Mouse (Mus musculus) right cerebral cortex, adult 2 months (tissue): ENCODE measurements around the gene Rplp2.
"Not testable (repeated sequence)": the region's sequence is repeated elsewhere in the genome, so short reads cannot be mapped to it uniquely, and the experiment has no call there.

Experiments used
- DNase-seq, 2 experiments: peaks; one replicate each; pipeline ENCODE4 v3.0.0; 2021 to 2022; ENCODE audit warnings: low spot score in 2 of 2

Rplp2 gene

DNA sequence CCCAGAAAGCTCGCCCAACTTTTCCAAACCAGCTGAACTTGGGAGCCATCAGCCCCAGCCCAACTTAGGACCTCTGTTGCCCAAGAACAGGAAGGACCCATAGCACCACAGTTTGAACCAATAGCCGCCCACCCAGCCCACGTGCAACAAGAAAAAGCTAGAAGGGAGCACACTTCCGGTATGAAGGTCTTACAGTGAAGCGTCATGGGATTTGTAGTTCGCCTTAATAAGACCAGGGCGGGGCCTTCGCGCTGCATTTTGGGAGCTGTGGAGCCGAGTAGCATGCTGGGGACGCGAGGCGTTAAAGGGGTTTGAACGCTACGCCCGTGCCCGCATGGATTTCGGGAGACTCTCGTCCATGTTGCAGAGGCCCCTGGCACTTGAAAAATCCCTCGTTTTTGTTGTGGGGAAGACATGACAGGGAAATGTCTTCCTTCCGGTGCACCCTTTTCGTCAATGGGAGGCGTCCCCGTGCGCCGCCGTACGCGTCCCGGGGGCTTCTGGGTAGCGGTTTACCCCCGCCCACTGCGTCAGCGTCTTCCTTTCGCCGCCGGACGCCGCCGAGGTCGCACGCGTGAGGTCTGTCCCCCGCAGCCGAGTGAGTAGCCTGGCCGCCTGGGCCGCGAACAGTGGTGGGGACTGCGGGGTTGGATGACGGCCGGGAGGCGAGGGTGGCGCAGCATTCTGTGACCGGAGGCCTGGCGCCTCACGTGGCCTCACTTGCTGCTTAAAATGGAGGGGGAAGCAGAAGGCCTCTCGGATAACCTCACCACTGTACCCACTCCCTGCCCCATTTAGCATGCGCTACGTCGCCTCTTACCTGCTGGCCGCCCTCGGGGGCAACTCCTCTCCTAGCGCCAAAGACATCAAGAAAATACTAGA is at the start of gene Rplp2:
TSS of gene Rplp2 (plus strand) at position 261 of the 882 bp plus-strand sequence.
- DNase-seq: peak; percentile 96 to 98

DNA sequence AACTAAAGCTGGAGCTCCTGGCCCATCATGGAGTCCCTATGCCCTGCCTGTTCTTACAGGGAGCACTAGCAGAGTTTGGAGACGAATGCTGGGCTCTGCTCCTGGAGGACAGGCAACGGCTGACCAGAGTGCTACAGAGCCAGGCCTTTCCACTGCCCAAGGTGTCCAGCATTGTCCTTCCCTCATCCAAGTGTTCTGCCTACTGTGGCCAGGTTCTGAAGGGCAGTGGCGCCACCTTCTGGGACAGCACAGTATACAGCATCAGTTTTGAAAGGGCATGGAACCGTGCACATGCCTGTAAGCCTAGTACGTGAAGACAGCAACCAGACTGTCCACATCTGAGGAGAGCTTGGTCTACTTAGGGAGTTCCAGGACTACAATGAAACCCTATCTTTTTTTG is 43.9 kb upstream of the Rplp2 start:
- peak; percentile 39 to 46 for DNase-seq

DNA sequence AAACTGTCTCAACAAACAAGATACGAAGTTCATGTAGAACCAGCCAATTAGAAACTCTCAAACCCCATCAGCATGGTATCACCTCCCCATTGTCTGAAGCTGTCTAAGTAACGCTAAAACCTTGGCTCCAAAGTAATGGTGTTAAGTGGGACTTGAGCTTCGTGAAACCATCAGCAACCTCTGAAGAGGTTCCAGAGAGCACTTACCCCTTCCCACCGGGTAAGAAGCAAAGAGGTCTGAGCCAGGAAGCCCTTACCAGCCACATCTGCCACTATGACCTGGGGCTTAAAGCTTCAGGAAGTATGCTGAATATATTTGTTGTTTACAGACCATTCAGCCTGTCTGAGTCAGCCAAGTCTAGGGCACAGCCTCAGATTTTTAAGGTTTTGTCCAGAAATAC is 41.7 kb upstream of the Rplp2 start:
- DNase-seq: no peak

DNA sequence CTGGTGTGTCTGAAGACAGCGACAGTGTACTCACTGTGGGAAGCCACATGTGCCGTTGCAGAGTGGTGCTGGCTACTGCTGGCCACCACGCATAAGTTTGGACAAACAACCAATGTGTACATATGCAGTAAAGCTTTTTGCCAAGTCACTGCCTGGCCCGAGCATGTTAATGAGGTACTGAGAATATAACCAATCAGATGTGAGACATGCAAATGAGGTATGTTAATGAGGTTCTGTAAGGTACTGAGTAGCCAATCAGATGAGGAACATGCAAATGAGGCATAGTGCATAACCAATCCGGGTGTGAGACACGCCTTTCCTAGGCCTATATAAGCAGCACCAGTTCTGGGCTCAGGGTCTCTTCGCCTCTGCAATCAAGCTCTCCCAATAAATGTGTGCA is 39.5 kb upstream of the Rplp2 start:
- not testable (repeated sequence) for DNase-seq

DNA sequence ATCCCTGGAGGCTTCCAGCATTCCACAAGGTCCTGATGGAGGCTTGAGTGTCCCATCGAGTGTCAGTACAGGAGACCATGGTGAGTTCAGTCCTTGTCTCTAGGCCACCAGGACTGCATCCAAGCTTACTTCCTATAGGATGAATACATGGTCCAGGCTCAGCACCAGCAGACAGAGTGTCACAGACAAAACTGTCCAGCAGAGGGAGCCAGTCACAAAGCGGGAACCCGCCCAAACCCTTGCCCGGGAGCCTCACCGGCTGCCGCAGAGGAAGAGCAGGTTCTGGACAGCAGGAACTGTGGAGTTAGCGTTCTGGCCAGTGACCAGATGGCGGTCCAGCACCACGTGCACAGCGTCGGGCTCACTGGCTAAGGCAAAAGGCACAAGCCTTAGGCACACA is 38.3 kb upstream of the Rplp2 start:
- peak; percentile 89 to 92 for DNase-seq

DNA sequence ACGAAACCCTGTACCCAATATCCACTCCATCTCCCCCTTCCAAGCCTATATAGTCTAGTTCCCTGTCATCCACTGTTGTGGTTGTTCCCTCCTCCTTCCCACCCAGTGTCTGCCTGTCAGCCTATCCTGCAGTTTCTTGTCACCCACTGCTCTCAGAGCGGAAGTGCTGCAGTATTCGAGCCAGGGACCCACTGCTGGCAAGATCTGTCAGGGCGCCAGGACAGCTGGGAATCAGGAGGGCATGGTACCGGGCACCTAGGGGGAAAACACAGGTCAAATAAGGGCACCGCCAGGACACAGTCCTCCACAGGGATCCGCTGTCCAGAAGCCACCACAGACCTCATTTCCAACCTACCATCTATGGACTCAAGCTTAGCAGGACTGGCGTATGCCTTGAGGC is 36.5 kb upstream of the Rplp2 start:
- DNase-seq: no peak

DNA sequence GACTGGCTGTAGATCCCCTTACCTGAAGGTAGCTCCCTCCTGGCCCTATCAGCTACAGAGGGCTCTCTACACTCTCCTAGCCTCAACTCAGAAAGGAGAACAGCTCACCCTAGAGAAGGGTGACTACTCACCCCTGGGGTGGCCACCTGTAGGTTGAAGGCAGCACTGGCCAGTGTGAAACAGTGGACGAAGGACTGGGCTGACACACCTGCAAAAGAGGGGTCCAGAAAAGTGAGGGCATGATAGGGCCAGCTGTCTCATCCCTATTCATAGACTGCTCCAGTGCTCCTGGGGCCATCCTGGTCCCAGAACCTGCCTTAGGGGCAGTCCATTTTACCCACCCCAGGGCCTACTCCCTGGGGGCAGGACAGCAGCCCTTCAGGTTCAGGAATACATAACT is 35.5 kb upstream of the Rplp2 start:
- DNase-seq: no peak

DNA sequence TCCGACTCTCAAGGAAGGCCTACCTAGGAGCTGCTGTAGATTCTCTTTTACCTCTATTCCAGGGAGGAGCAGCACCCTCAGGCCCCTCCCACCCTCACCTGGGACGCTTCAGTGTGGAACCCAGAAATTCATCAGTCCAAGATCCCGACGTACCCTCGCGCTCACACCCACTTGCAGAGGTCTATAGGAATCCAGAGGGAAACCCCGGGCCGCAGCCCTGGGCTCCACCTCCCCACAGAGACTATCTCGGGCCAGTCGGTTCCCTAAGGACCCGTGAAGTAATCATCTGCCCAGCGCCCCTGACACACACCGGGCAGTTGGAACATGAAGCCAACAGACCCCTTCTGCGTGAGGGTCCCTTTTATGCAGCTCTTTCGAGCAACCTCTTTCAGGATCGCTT is 33.8 kb upstream of the Rplp2 start:
- no peak for DNase-seq

DNA sequence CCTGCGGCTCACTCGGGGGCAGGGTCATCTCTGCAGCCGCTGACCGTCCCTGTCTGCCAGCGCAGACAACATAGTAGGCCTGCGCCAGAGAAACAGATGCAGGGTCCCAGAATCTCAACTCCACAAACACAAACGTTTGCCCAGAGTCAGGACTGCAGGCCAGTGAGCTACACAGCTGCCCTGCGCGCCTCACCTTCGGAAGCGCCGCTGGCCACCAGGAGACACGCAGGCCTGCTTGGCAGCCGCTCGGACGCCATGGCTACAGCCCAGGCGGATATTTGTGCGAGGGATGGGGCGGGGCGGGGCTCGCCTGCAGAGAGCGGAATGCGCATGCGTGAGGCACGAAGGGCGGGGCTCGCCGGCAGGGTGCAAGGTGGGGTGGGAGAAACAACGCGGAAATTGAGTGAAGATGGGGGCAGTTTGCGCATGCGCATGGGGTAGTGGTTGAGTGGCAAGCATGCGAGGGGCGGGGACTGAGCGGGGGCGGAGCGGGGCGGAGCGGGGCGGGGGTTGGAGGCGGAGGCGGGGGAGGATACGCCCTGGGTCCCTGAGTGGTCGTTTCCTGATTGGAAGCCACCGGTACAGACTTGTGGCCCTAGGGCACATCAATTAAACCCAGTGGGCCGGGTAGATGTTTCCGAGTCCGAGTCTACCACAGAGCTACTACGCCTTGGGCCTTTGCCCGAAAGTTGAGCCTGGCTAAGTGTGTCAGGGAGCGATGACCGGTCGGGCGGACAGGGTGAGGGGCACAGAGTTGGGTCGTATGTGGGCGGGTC is 33.2 kb upstream of the Rplp2 start, which contains the start of gene Gatd1:
TSS of gene Gatd1 (minus strand) at position 328 of the 776 bp plus-strand sequence.
- peak; percentile 98 to 99 for DNase-seq

DNA sequence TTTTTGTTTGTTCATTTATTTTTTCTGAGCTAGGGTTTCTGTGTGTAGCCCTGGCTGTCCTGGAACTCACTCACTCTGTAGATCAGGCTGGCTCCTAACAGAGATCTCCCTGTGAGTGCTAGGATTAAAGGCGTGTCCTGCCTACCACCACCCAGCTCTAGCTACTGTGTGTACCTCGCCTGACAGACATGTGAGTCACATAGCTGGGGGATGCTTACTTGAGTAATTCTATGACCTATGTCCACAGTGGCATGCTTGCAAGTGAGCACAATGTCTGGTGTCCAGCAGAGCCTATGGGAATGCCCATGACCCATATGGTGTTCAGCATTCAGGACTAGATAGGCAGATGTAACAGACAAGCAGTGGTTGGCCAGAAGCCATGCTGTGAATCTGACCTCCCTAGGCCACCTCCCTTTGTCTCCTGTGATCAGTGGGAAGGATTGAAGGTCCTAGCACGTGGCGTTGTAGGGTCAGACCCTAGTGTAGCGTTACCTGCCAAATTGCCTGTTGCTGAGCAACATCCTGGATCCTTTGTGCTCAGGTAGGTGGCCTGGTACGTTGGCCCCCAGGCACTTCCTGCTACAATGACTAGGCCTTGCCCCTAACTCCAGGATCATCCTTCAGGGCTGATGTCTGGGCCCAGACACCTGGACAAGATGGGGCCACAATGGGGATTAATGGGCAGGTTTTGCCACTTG is 30.9 kb upstream of the Rplp2 start:
- no peak for DNase-seq

DNA sequence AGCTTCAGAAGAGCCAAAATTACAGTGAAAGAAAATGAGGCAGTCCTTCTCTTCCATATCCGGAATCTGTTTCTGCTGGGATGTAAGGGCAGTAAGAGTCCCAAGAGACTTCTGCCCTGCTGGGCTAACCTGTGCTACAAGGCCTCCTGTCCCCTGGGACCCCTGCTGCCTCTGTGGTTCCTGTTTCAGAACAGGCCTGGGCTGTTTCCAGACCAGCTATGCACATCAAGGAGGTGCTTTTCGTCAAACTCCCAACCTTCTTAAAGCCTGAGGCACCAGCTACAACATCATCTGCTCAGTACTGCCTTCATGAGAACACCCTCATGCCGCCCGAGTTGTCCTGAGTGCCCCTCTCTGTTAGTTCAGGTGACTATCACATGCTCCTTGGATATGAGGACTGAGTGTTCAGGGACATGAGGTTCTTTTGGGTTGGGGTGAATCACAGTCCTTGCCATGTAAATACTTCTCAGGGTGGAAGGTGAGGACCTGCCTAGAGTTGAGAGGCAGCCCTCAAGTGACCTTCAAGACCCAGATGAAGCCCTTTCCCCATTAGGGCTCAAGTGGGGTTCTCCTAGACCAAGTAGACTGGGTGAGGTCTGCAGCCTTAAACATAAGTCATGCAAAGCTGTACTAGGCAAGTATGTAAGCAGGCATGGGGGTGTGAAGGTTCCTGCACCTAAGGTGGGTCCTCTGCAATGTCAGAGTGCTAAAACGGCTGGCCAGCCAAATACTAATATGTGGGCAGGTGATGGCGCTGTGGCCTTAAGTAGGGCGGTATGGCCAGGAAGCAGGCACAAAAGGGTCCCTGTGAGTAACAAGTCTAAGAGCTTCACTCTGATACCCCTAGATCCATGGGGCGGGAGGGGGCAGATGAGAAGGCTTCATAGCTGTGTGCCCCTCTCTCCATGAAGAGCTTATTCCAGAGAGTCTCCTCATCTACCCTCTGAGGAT is 29.2 kb upstream of the Rplp2 start:
- DNase-seq: no peak

DNA sequence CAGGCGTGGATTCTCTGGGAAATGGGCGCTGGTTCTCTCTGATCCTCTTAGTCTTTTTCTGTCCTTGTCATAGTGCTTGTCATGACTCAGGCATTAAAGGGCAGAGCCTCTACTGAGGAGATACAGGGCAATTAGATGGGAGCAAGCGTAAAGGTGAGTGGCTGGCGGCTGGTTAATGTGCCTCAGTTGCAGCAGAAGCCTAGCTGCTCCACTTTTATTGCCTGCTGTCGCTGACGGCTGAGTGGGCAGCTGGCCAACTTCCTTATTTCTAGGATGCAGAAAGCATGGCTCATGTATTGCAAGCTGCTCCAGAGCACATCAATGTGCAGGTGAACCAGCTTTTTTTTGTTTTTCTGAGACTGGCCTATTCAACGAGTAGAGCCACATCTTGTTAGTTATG is 28.2 kb upstream of the Rplp2 start:
- DNase-seq: peak; percentile 64 to 65

DNA sequence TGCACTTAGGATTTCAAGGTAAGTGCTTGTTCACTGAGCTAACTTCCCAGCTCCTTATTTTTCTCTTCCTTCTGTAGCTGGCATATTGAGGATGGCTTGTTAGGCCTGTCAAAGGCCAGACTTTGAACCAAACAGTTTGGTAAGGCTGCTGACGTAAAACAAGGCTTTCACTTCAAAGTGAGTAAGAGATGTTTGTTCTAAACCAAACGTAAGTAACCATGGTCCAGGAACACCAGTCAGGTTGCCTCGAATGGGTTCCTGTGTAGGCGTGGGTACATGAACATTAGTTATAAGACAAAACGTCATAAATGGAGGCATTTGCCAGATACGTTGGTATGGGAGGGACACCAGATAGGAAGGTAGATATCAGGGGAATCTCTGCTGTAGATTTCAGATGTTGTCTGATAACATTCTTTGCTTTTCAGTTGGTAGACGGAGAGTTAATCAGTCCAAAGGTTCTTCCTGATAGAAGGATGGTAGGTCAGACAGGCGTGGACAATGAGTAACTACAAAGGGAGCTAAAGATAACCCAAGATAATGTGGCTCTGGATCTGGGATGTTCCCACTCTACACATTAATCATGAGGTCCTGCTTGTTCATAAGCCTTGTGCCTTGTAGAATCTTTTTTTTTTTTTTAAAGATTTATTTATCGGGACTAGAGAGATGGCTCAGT is 27.0 kb upstream of the Rplp2 start:
- DNase-seq: no peak

DNA sequence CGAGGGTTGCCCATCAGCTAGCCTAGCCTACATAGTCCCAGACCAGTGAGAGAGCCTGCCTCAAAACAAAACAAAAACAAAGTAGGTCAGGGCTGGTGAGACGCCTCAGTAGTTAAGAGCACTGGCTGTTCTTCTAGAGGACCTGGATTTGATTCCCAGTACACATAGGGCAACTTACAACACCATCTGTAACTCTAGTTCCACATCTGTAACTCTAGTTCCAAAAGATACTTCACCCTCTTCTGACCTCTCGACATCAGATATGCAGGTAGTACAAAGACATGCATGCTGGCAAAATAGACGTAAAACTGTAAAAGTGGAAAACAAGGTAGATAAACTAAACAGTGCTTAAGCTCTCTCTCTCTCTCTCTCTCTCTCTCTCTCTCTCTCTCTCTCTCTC is 23.4 kb upstream of the Rplp2 start:
- no peak for DNase-seq

DNA sequence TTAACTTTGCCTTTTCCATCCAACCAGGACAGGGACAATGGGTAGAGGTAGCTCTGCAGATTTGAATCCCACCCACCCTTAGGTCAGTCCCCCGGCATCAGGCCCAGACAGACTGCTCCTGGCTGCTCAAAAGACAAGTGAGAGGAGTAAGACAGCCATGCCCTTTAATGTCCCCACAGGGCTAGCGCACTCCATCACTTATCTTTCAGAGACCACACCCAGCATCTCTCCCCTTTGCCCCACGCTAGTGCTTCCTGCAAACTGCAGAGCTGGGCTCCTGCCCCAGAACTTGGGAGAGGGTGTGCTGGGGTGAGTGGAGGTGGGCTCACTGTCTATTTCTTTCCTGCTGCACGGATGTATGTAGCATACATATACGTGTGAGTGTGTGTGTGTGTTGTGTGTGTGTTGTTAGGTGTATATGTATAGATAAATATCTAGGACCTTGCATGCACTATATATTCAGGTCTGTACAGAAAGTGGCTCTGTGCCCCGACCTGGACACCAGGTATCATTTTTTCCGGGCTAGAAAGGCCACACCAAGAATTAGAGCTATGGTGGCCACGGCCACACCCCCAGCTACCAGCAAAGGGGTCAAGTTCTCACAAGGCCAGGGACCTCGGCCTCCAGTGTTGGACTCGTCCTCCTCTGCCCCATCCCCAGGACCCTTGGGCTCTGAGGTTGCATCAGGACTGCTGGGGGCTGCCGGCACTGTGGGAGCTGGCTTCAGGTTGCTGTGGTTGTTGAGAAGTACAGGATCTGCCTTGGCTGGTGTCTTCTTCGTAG is 20.0 kb upstream of the Rplp2 start:
- no peak for DNase-seq

DNA sequence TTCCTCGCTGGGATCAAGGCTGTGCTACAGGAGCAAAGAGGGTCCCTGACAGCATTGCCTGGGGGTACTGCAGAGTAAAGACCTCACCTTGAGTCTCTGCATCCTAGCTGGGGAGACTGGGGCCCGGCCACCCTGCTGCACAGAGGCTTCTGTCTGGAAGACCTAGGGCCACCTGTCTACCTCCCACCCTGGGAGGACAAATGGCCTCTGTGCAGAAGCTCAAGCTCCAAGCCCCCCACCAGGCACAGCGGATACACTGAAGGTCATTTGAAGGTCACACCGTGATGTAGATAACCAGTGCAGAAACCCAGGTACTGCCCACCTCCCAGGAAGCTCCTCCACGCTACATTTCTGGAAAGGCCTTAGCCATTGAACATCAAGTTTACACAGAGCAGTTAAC is 18.5 kb upstream of the Rplp2 start:
- DNase-seq: no peak

DNA sequence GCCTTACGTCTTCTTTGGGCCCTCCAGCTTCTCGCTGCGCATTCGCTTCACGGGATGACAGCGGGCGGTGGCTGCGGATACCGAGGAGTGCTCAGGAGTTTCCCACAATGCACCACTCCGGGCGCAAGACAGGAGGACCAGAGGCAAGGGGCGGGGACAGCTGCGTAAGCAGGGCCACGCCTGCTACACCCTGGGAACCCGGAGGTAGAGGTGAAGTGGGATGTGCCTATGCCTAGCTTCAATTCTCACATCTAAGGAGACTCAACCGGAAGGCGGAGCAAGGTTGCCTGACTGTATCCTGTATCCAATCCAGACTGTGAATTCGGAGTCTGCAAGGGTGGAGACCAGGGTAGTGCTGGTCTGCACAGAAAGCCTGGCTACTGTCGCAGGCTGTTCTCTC is 17.9 kb upstream of the Rplp2 start, which contains the start of gene Cend1:
TSS of gene Cend1 (minus strand) at position 182 of the 400 bp plus-strand sequence.
- DNase-seq: peak; percentile 92 to 93

DNA sequence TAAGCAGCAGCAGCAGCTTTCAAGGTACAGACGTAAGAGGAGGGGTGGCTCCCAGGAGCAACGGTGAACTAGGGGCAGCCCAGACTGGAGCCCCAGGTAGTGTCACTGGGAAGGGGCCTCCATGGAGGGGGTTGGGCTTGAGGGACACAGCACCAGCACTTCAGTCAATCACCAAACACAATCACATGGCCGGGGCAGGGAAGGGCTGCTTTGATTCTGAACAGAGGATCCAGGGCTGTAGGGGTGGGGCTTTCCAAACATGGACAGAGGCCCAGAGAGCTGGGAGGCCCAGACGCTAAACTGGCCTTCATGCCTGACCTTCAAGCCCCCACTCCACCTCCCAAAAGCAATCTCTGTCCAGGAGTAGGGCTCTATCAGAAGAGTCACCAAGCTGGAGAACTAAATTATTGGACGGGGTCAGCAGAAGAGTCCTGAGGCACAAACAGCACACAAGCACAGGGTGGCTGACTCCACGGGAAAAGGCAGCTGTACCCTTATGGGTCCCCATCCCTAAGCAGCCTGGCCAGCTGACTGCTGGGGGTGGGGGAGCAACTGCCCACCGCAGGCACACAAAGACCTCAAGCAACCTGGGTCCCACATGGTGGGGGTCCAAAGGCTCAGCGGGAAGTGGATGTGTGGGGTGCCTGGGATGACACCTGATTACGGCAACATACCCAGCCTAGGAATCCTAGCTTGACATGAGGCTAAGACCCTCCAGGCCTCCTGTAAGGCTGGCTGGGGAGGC is 17.2 kb upstream of the Rplp2 start:
- no peak for DNase-seq
